Mouse (Mus musculus) induced T-regulatory cell, adult 2 months (primary cell): ENCODE data around the gene Gm21103.
"Not testable (repeated sequence)": the region's sequence is repeated elsewhere in the genome, so short reads cannot be mapped to it uniquely, and the experiment has no call there.

Experiments used
- DNase-seq: peaks from one replicate; pipeline ENCODE4 v3.0.0-alpha.2; 2012; ENCODE audit warnings: low read depth

The Gm21103 gene

GRCm38 (mm10) chr14:6304743-6305142 lies at the start of gene Gm21103:
Gene Gm21103, minus strand, starts transcription at chr14:6304843.
- DNase-seq: not testable (repeated sequence)

GRCm38 (mm10) chr14:6343578-6343977 lies 38.9 kb upstream of the Gm21103 start, which contains the start of gene Gm3618:
Gene Gm3618, minus strand, starts transcription at chr14:6343678.
- DNase-seq: not testable (repeated sequence)

- not testable (repeated sequence) for DNase-seq
Observed at GRCm38 (mm10) chr14:6286931-6287715, 17.5 kb downstream of the Gm21103 start, which contains the start of gene Gm3411. Gene Gm3411, minus strand, starts transcription at chr14:6287250.
